Mouse (Mus musculus) lung, postnatal 0 days (tissue): Measurements from ENCODE around the gene Mmel1. TPM values are rescaled to one million over a fixed set of nuclear protein-coding genes. Genes with fewer than 3 reads are reported as not detected.

Experiments used
- ATAC-seq: fragments of 200-750 bp; cut with Nextera tagmentation; 2 replicates; pipeline ENCODE4 v1.8.0; 2017; ENCODE audit warnings: moderate library complexity
- DNase-seq: peaks from one replicate; pipeline ENCODE4 v3.0.0-alpha.2; 2016; ENCODE audit warnings: low spot score
- H3K27ac ChIP-seq: fragments of 300-500 bp; sonication (generic); 2 replicates; pipeline ENCODE4 v1.5.1; 2014; ENCODE audit warnings: antibody characterized with exemption, mild to moderate bottlenecking, low read length, mixed read lengths
- H3K27me3 ChIP-seq: fragments of 300-500 bp; sonication (generic); replicated peaks from 2 replicates; pipeline ENCODE4 v1.6.1; 2014; ENCODE audit warnings: low read length, mixed read lengths; ENCODE audit not compliant: insufficient read depth
- H3K36me3 ChIP-seq: fragments of 300-500 bp; sonication (generic); 2 replicates; pipeline ENCODE4 v1.6.1; 2014; ENCODE audit warnings: low read length, mixed read lengths; ENCODE audit not compliant: insufficient read depth
- H3K4me1 ChIP-seq: fragments of 300-500 bp; sonication (generic); 2 replicates; pipeline ENCODE4 v1.6.1; 2014; ENCODE audit warnings: antibody characterized with exemption, low read depth, low read length, mixed read lengths; ENCODE audit not compliant: insufficient read depth
- H3K4me2 ChIP-seq: fragments of 300-500 bp; sonication (generic); replicated peaks from 2 replicates; pipeline ENCODE4 v1.6.1; 2014; ENCODE audit warnings: low read depth, mild to moderate bottlenecking, low read length, moderate library complexity, mixed read lengths
- H3K4me3 ChIP-seq: fragments of 300-500 bp; sonication (generic); 2 replicates; pipeline ENCODE4 v1.5.1; 2014; ENCODE audit warnings: low read depth, low read length
- H3K9ac ChIP-seq: fragments of 300-500 bp; sonication (generic); replicated peaks from 2 replicates; pipeline ENCODE4 v1.6.1; 2014; ENCODE audit warnings: low read depth, mild to moderate bottlenecking
- H3K9me3 ChIP-seq: fragments of 300-500 bp; sonication (generic); 2 replicates; pipeline ENCODE4 v1.6.1; 2016; ENCODE audit warnings: low read length, mixed read lengths
- CTCF ChIP-seq: IDR thresholded peaks from 2 replicates; pipeline ENCODE4 v1.5.1; 2016; ENCODE audit warnings: antibody characterized with exemption, mild to moderate bottlenecking
- EP300 ChIP-seq: IDR thresholded peaks from 2 replicates; pipeline ENCODE4 v1.6.1; 2016; ENCODE audit warnings: antibody characterized with exemption, mild to moderate bottlenecking, control low read depth
- WGBS: fragments of 180-500 bp; shearing (Covaris S2); extraction: QIAGEN DNeasy Blood & Tissue Kit; methylation state at CpG from one replicate; pipeline ENCODE4 v1.1.7; 2014; 5-methylcytosine and 5-hydroxymethylcytosine counted together
- polyA plus RNA-seq: library from polyadenylated mRNA; unstranded; fragments of >200 nt; fragmentation: Nextera tagmentation; extraction: Ambion mirVana; gene quantifications from 2 replicates; pipeline ENCODE4 v1.2.1, GENCODE M21; 2015

Mmel1 gene
- polyA plus RNA-seq, 1 experiment from 2014 or later: 0.06 TPM

DNA sequence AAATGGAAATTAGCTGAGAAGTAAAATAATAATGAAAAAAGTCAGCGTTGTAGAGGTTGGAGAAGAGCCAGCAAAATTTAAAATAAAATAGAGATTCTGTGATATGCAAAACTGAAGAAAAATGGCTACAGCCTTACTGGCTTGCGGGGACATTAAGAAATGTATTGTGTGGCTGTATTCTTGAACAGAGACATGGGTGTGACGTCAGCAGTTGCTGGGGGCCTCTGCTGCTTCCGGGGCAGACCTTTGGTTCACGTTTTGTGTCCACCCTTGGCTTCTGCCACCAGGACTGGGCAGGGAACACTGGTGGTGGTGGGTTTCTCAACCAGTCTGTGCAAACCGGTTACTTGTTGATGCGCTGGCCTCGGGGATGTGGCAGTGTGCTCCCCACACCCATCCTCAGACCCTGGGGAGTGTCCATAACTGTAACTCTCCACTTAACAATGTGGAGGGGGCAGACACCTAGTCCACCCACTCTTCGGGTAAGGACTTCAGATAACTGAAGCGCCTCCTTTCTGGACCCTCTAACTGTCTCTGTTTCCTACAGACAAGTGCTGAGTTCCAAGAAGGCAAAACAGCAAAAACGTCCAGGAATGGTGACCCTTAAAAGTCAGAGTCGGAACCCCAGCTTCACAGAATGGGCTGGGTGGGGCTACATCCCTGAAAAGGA lies 14.6 kb upstream of the Mmel1 start:
- no peak overlapping the region for H3K4me3 ChIP-seq
- H3K9ac ChIP-seq: no peak overlapping the region
- H3K27me3 ChIP-seq: peaks cover 27% of the 10 kb centered on the region
- TF ChIP-seq CTCF (no peak), EP300 (no peak)
- no peaks in the 10 kb centered on the region for H3K9me3 ChIP-seq
- no peaks in the 10 kb centered on the region; the same call in 1 of the 2 replicates for H3K4me1 ChIP-seq
- DNase-seq: no peak
- H3K4me2 ChIP-seq: no peak overlapping the region
- no peaks in the 10 kb centered on the region for H3K36me3 ChIP-seq
- H3K27ac ChIP-seq: no peak overlapping the region
- ATAC-seq: no peak
- 46% methylated on average over 12 of the region's 12 CpGs for WGBS

DNA sequence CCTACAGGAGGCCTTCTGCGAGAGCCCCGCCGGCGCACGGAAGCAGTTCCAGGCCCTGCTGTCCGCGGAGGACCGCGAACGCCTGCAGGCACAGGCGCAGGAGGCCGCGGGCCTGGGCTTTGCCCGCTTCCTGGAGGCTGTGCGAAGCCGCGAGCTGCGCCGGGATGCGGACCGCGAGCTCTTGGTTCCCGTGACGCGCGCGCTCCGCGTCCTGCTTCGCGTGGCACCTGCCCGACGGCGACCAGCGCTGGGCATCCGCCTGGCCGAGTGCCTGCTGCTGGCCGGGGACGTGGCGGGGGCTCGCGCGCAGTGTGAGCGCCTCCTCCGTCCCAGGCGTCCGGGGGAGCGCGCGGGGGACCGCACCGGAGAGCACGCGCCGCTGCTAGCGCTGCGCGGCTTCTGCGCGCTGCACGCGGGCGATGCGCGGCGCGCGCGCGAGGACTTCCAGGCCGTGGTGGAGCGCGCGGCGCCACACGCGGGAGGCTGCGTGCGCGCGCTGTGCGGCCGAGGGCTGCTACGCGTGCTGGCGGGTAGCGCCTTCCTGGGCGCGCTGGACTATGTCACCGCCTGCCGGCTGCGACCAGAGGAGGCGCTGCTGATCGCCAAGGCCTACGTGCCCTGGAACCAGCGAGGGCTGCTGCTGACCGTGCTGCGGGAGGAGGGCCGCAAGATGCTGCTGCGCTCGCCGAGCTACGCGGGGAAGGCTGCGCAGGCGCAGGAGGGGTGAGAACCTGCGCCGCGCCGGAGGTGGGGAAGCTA lies 13.5 kb upstream of the Mmel1 start:
- Histone ChIP-seq H3K27me3 (peaks cover 27% of the 10 kb centered on the region), H3K27ac (no peak overlapping the region), H3K9me3 (no peaks in the 10 kb centered on the region), H3K4me2 (peak overlapping the region; percentile 81), H3K4me1 (no peaks in the 10 kb centered on the region; the same call in 1 of the 2 replicates), H3K4me3 (peak overlapping the region; percentile 39), H3K36me3 (no peaks in the 10 kb centered on the region), H3K9ac (no peak overlapping the region)
- DNase-seq (peak; percentile 70), ATAC-seq (peak; percentile 94)
- TF ChIP-seq CTCF (peak; percentile 75), EP300 (no peak)
- WGBS: under 1% methylated on average over 82 of the region's 110 CpGs

- no peaks in the 10 kb centered on the region for H3K36me3 ChIP-seq
- H3K4me2 ChIP-seq: peak overlapping the region; percentile 81
- H3K27ac ChIP-seq: no peak overlapping the region
- ATAC-seq (peak; percentile 4; the same call in 1 of the 2 replicates), DNase-seq (no peak)
- 14% methylated on average over 9 of the region's 9 CpGs for WGBS
- H3K4me3 ChIP-seq: peak overlapping the region; percentile 39
- H3K27me3 ChIP-seq: peaks cover 27% of the 10 kb centered on the region
- H3K4me1 ChIP-seq: no peaks in the 10 kb centered on the region; the same call in 1 of the 2 replicates
- no peak for TF ChIP-seq EP300
- no peak for TF ChIP-seq CTCF
- H3K9ac ChIP-seq: no peak overlapping the region
- no peaks in the 10 kb centered on the region for H3K9me3 ChIP-seq
These were observed 12.9 kb upstream of the Mmel1 start for GRCm38 (mm10) chr4:154856480-154856837.

DNA sequence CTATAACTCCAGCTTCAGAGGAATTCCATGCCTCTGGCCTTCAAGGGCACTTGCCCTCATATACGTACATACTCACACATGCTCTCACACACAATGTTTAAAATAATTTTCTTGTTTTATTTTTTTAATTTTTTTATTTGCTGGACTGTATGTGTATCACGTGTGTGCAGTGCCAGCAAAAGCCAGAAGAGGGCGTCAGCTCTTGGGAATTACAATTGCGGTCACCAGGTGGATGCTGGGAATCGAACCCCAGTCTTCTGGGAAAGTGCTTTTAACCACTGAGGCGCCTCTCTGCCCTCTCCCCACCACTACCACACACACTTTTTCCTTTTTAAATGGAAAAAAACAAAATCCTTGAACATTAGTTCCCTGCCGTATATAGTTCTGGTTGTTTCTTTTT lies 12.5 kb upstream of the Mmel1 start:
- no peak for ATAC-seq
- Histone ChIP-seq H3K27ac (no peak overlapping the region), H3K4me1 (no peaks in the 10 kb centered on the region; the same call in 1 of the 2 replicates), H3K4me3 (no peak overlapping the region), H3K27me3 (peaks cover 27% of the 10 kb centered on the region), H3K9ac (no peak overlapping the region), H3K36me3 (no peaks in the 10 kb centered on the region), H3K4me2 (no peak overlapping the region), H3K9me3 (no peaks in the 10 kb centered on the region)
- WGBS: 82% methylated on average over 7 of the region's 7 CpGs
- TF ChIP-seq CTCF: no peak
- DNase-seq: no peak

DNA sequence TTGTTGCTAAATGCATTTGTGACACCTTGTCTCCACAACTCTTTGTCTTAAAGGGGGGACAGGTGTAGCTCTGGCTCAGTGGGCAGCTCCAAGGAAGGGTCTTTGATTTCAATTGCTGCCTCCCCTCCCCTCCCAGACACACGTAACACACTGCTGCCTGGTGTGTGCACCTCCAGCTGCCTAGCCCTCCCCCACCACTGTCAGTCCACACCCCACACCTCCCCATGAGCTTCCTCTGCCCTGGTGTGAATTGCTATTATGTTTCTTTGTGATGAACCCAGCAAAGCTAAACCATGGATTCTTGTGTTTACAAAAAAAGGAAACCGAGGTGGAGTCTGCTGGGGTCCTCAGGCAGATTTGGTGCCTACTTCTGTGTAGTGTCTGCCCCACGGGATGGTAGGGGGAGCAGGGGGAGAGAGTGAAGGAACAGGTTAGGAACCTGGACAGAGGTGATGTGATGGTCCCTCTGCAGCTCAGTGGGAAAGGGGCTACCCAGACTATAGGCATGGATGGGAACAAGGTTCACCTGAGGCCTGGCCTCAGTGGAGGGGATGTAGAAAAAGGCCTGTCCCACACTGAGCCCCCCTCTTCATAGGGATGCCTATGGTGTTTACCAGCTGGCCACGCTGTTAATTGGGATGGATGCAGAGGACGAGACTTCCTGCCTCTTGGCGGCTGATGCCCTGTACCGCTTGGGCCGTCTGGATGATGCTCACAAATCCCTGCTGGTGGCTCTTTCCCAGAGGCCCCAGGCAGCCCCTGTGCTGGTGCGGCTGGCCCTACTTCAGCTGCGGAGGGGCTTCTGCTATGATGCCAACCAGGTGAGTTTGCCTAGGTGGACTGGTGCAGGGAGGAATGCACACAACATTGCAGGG lies 11.8 kb upstream of the Mmel1 start:
- TF ChIP-seq EP300 (no peak), CTCF (no peak)
- Histone ChIP-seq H3K27ac (no peak overlapping the region), H3K27me3 (peaks cover 27% of the 10 kb centered on the region), H3K4me2 (no peak overlapping the region), H3K4me3 (no peak overlapping the region), H3K36me3 (no peaks in the 10 kb centered on the region), H3K4me1 (no peaks in the 10 kb centered on the region; the same call in 1 of the 2 replicates), H3K9me3 (no peaks in the 10 kb centered on the region), H3K9ac (no peak overlapping the region)
- ATAC-seq (no peak), DNase-seq (no peak)
- WGBS: 69% methylated on average over 10 of the region's 10 CpGs

DNA sequence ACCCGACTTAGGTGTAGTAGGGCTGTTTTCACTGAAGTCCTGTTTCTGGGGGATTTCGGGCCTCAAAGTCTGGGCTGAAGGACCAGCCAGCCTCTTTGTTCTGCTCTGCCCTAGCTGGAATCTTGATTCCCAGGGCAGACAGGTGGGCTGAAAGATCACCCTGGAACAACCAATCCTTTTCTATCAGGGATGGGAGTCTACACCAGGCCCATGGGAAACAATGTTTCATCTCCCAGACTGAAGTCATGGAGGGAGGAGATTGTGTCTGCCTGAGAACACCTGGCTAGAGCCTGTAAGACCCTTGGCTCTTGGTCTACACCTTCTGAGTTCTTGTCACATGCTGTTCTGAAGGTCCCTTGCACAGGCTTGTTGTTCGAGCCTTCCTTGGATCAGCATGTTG lies 10.8 kb upstream of the Mmel1 start:
- DNase-seq: no peak
- H3K27me3 ChIP-seq: peaks cover 26% of the 10 kb centered on the region
- H3K4me1 ChIP-seq: no peaks in the 10 kb centered on the region; the same call in 1 of the 2 replicates
- H3K4me3 ChIP-seq: no peak overlapping the region
- H3K27ac ChIP-seq: no peak overlapping the region
- no peak overlapping the region for H3K4me2 ChIP-seq
- no peaks in the 10 kb centered on the region for H3K36me3 ChIP-seq
- WGBS: 59% methylated on average over 3 of the region's 3 CpGs
- H3K9ac ChIP-seq: no peak overlapping the region
- TF ChIP-seq CTCF (no peak), EP300 (no peak)
- H3K9me3 ChIP-seq: no peaks in the 10 kb centered on the region
- ATAC-seq: no peak
